9 mouse cellular contexts compared by ENCODE assay signal in genomic region chr3:86038648-86039047, GRCm38 (mm10). TPM values are rescaled to one million over a fixed set of nuclear protein-coding genes. Genes with fewer than 3 reads are reported as not detected.
DNase-seq lines count a peak whose midpoint lies in the region; ATAC-seq and TF ChIP-seq lines count a peak whose summit lies in the region.
"Had no signal": no experiment of that assay in that cellular context is flagged by ENCODE, and none has a peak within 500 bp of the region (broad histone marks: within the 10 kb centered on the region; RNA-seq: fewer than 3 reads in every experiment).

No protein-coding gene starts in this region.

- peaks cover 4% of the 10 kb centered on the region; the same call in 1 of the 2 replicates for H3K9me3 ChIP-seq in heart, embryonic 11.5 days (replicated peaks; ENCODE audit: control insufficient read depth, low read length)
- H3K9me3 ChIP-seq in embryonic facial prominence, embryonic 11.5 days (replicated peaks; ENCODE audit: control insufficient read depth, low read length) = no peaks in the 10 kb centered on the region
- H3K9me3 ChIP-seq in heart, embryonic 16.5 days (replicated peaks; ENCODE audit: control insufficient read depth, low read length) = peaks cover 4% of the 10 kb centered on the region
- H3K9me3 ChIP-seq in lung, embryonic 14.5 days (ENCODE audit: low read depth, low read length) = no peaks in the 10 kb centered on the region
- H3K9me3 ChIP-seq in midbrain, embryonic 11.5 days (ENCODE audit: control insufficient read depth, low read length) = no peaks in the 10 kb centered on the region

- no peak overlapping the region for H3K9ac ChIP-seq in heart, embryonic 11.5 days (ENCODE audit: low read depth, low read length)
- H3K9ac ChIP-seq in embryonic facial prominence, embryonic 11.5 days (replicated peaks; ENCODE audit: low read length) = no peak overlapping the region
- no peak overlapping the region for H3K9ac ChIP-seq in heart, embryonic 16.5 days (ENCODE audit: low read length)
- H3K9ac ChIP-seq in lung, embryonic 14.5 days = no peak overlapping the region
- H3K9ac ChIP-seq in midbrain, embryonic 11.5 days (ENCODE audit: low read length) = no peak overlapping the region

- TF ChIP-seq CTCF in lung, embryonic 14.5 days (IDR thresholded peaks at IDR 0.05; ENCODE audit: low read depth) = no peak

- H3K4me3 ChIP-seq in heart, embryonic 11.5 days (ENCODE audit: low read depth, low read length) = no peak overlapping the region
- no peak overlapping the region for H3K4me3 ChIP-seq in embryonic facial prominence, embryonic 11.5 days (ENCODE audit: low read depth, low read length)
- H3K4me3 ChIP-seq in heart, embryonic 16.5 days (ENCODE audit: low read length) = no peak overlapping the region
- H3K4me3 ChIP-seq in lung, embryonic 14.5 days (ENCODE audit: low read depth, low read length) = no peak overlapping the region
- no peak overlapping the region for H3K4me3 ChIP-seq in midbrain, embryonic 11.5 days (ENCODE audit: low read depth, low read length)

- no peak for ATAC-seq in heart, embryonic 11.5 days (replicated peaks; ENCODE audit: insufficient number of reproducible peaks, low FRiP score, low TSS enrichment)
- no peak for ATAC-seq in embryonic facial prominence, embryonic 11.5 days (replicated peaks; ENCODE audit: insufficient number of reproducible peaks, low FRiP score, low TSS enrichment, low read depth)
- peak; percentile 64 for ATAC-seq in heart, embryonic 16.5 days (replicated peaks; ENCODE audit: extremely low read depth, insufficient read depth, low FRiP score)
- ATAC-seq in lung, embryonic 14.5 days (ENCODE audit: insufficient read depth) = peak; percentile 87
- no peak for ATAC-seq in megakaryocyte-erythroid progenitor cell, adult 5-6 weeks (replicated peaks; ENCODE audit: low FRiP score, low TSS enrichment, poor library complexity, severe bottlenecking)
- ATAC-seq in midbrain, embryonic 11.5 days (ENCODE audit: low FRiP score) = no peak

- DNase-seq in heart, adult 11 months = peak; percentile 98
- DNase-seq in embryonic facial prominence, embryonic 11.5 days (ENCODE audit: low spot score) = peak; percentile 64
- peak; percentile 79 for DNase-seq in lung, embryonic 14.5 days
- no peak for DNase-seq in thymus, postnatal 0 days (ENCODE audit: low spot score)
- DNase-seq in midbrain, embryonic 11.5 days (ENCODE audit: low spot score, missing footprints) = no peak

- H3K36me3 ChIP-seq in heart, embryonic 11.5 days (ENCODE audit: control insufficient read depth, insufficient read depth, low read length) = no peaks in the 10 kb centered on the region
- H3K36me3 ChIP-seq in embryonic facial prominence, embryonic 11.5 days (replicated peaks; ENCODE audit: control insufficient read depth, insufficient read depth, low read depth, low read length) = no peaks in the 10 kb centered on the region
- H3K36me3 ChIP-seq in heart, embryonic 16.5 days (ENCODE audit: control insufficient read depth, insufficient read depth) = peaks cover 4% of the 10 kb centered on the region; the same call in 1 of the 2 replicates
- 0 out of 2 replicates have a peak, but pooled peaks cover 5% of the 10 kb centered on the region for H3K36me3 ChIP-seq in lung, embryonic 14.5 days (ENCODE audit: insufficient read depth)
- no peaks in the 10 kb centered on the region for H3K36me3 ChIP-seq in midbrain, embryonic 11.5 days (ENCODE audit: control insufficient read depth, insufficient read depth, low read length)

- WGBS in heart, embryonic 11.5 days (ENCODE audit: insufficient replicate concordance) = 24% methylated on average over 3 of the region's 3 CpGs
- WGBS in embryonic facial prominence, embryonic 11.5 days = 26% methylated on average over 3 of the region's 3 CpGs
- 40% methylated on average over 3 of the region's 3 CpGs for WGBS in heart, embryonic 16.5 days
- WGBS in lung, embryonic 14.5 days = 18% methylated on average over 3 of the region's 3 CpGs
- 55% methylated on average over 3 of the region's 3 CpGs for WGBS in midbrain, embryonic 11.5 days

- no peak overlapping the region for H3K27ac ChIP-seq in heart, embryonic 11.5 days (ENCODE audit: low read depth, low read length)
- H3K27ac ChIP-seq in embryonic facial prominence, embryonic 11.5 days (replicated peaks; ENCODE audit: low read depth, low read length) = no peak overlapping the region; the same call in 1 of the 2 replicates
- peak overlapping the region; percentile 74 for H3K27ac ChIP-seq in heart, embryonic 16.5 days (ENCODE audit: low read length)
- peak overlapping the region; percentile 90 for H3K27ac ChIP-seq in lung, embryonic 14.5 days (ENCODE audit: low read depth)
- H3K27ac ChIP-seq in midbrain, embryonic 11.5 days (ENCODE audit: low read depth, low read length) = no peak overlapping the region

- H3K27me3 ChIP-seq in heart, embryonic 11.5 days (ENCODE audit: control insufficient read depth, insufficient read depth, low read length) = no peaks in the 10 kb centered on the region
- H3K27me3 ChIP-seq in embryonic facial prominence, embryonic 11.5 days (ENCODE audit: control insufficient read depth, insufficient read depth, low read length) = no peaks in the 10 kb centered on the region
- H3K27me3 ChIP-seq in heart, embryonic 16.5 days (ENCODE audit: control insufficient read depth, insufficient read depth, low read length) = no peaks in the 10 kb centered on the region
- H3K27me3 ChIP-seq in lung, embryonic 14.5 days (ENCODE audit: insufficient read depth, low read length) = no peaks in the 10 kb centered on the region
- no peaks in the 10 kb centered on the region for H3K27me3 ChIP-seq in midbrain, embryonic 11.5 days (ENCODE audit: control insufficient read depth, insufficient read depth, low read length)

- H3K4me2 ChIP-seq in heart, embryonic 11.5 days = no peak overlapping the region
- H3K4me2 ChIP-seq in embryonic facial prominence, embryonic 11.5 days (ENCODE audit: low read depth, low read length) = no peak overlapping the region
- H3K4me2 ChIP-seq in heart, embryonic 16.5 days (ENCODE audit: low read depth, low read length) = peak overlapping the region; percentile 35; the same call in 1 of the 2 replicates
- peak overlapping the region; percentile 43 for H3K4me2 ChIP-seq in lung, embryonic 14.5 days
- H3K4me2 ChIP-seq in midbrain, embryonic 11.5 days = no peak overlapping the region

- H3K4me1 ChIP-seq in heart, embryonic 11.5 days (ENCODE audit: control insufficient read depth, insufficient read depth, low read length) = peaks cover 9% of the 10 kb centered on the region; the same call in 1 of the 2 replicates
- H3K4me1 ChIP-seq in embryonic facial prominence, embryonic 11.5 days (ENCODE audit: control insufficient read depth, insufficient read depth, low read length) = no peaks in the 10 kb centered on the region; the same call in 1 of the 2 replicates
- peaks cover 4% of the 10 kb centered on the region for H3K4me1 ChIP-seq in heart, embryonic 16.5 days (ENCODE audit: control insufficient read depth, insufficient read depth, low read length)
- H3K4me1 ChIP-seq in lung, embryonic 14.5 days (ENCODE audit: insufficient read depth) = peaks cover 15% of the 10 kb centered on the region
- no peaks in the 10 kb centered on the region for H3K4me1 ChIP-seq in midbrain, embryonic 11.5 days (ENCODE audit: control insufficient read depth, insufficient read depth, low read length)

RNA-seq across cellular contexts. Expression of gene Prss48, which starts 36.4 kb away (rescaled TPM):
- polyA plus RNA-seq in heart, embryonic 11.5 days (2014; fragmentation: Nextera tagmentation; extraction: Ambion mirVana) = not detected in 2 replicates
- polyA plus RNA-seq in embryonic facial prominence, embryonic 11.5 days (2014; fragmentation: Nextera tagmentation; extraction: Ambion mirVana) = not detected in 2 replicates
- not detected in 2 replicates for polyA plus RNA-seq in heart, embryonic 16.5 days (2015; fragmentation: Nextera tagmentation; extraction: Ambion mirVana)
- 0.27 and 0.46 TPM in 2 replicates for polyA plus RNA-seq in lung, embryonic 14.5 days (2014; fragmentation: Nextera tagmentation; extraction: Ambion mirVana)
- polyA plus RNA-seq in thymus, postnatal 0 days (2015; fragmentation: Nextera tagmentation; extraction: Ambion mirVana) = not detected in 2 replicates
- total RNA-seq in megakaryocyte-erythroid progenitor cell, adult 5-6 weeks (2014; fragmentation: Nextera tagmentation) = not detected in 2 replicates
- not detected in 2 replicates for total RNA-seq in megakaryocyte-erythroid progenitor cell, adult 5-6 weeks (2017)
- not detected in 2 replicates for polyA plus RNA-seq in midbrain, embryonic 11.5 days (2014; fragmentation: Nextera tagmentation; extraction: Ambion mirVana)
- total RNA-seq: left cerebral cortex, postnatal 25 days had no signal

Comparison
In these comparisons a context has a peak if more than half of its experiments do, and no peak if none do; other contexts are left out.
1. ATAC-seq: peak in heart, embryonic 16.5 days (single experiment) and lung, embryonic 14.5 days (single experiment); none in heart, embryonic 11.5 days (single experiment), embryonic facial prominence, embryonic 11.5 days (single experiment), megakaryocyte-erythroid progenitor cell, adult 5-6 weeks (single experiment) and midbrain, embryonic 11.5 days (single experiment).
2. H3K27ac ChIP-seq: peak in heart, embryonic 16.5 days (single experiment) and lung, embryonic 14.5 days (single experiment); none in heart, embryonic 11.5 days (single experiment), embryonic facial prominence, embryonic 11.5 days (single experiment) and midbrain, embryonic 11.5 days (single experiment).
3. H3K4me2 ChIP-seq: peak in heart, embryonic 16.5 days (single experiment) and lung, embryonic 14.5 days (single experiment); none in heart, embryonic 11.5 days (single experiment), embryonic facial prominence, embryonic 11.5 days (single experiment) and midbrain, embryonic 11.5 days (single experiment).
4. DNase-seq: peak in heart, adult 11 months (single experiment), embryonic facial prominence, embryonic 11.5 days (single experiment) and lung, embryonic 14.5 days (single experiment); none in thymus, postnatal 0 days (single experiment) and midbrain, embryonic 11.5 days (single experiment).